Mouse (Mus musculus): Measurements from ENCODE around the gene Snrnp48. TPM values are rescaled to one million over a fixed set of nuclear protein-coding genes. Genes with fewer than 3 reads are reported as not detected.
A peak's percentile ranks its signal among the peaks of the same experiment; 100 is the strongest.

Snrnp48 gene
- polyA plus RNA-seq, 1 experiment from 2014 or later, result 40.0 TPM

GRCm38 (mm10) chr13:38220331-38220730 lies 15.6 kb downstream of the Snrnp48 start:
- H3K36me3 ChIP-seq (replicated peaks), result peaks cover 100% of the 10 kb centered on the region
- H3K4me1 ChIP-seq, result no peaks in the 10 kb centered on the region
- no peak overlapping the region for H3K4me3 ChIP-seq
- no peaks in the 10 kb centered on the region for H3K9me3 ChIP-seq
- WGBS, result 96% methylated on average over 6 of the region's 6 CpGs
- no peak overlapping the region for H3K27ac ChIP-seq
- DNase-seq (ENCODE audit: extremely low spot score, low spot score), result no peak
- H3K27me3 ChIP-seq (ENCODE audit: poor library complexity, severe bottlenecking), result no peaks in the 10 kb centered on the region

- Histone ChIP-seq H3K36me3 (replicated peaks) (peaks cover 50% of the 10 kb centered on the region), H3K27ac (0 out of 2 replicates have a peak overlapping the region, but pooled peaks have one; percentile 27), H3K9me3 (peaks cover 7% of the 10 kb centered on the region; the same call in 1 of the 2 replicates), H3K4me1 (0 out of 2 replicates have a peak, but pooled peaks cover 6% of the 10 kb centered on the region), H3K4me3 (no peak overlapping the region), H3K27me3 (ENCODE audit: poor library complexity, severe bottlenecking) (no peaks in the 10 kb centered on the region)
- 82% methylated on average over 9 of the region's 9 CpGs for WGBS
- DNase-seq (ENCODE audit: extremely low spot score, low spot score), result no peak
These were observed 25.6 kb downstream of the Snrnp48 start for GRCm38 (mm10) chr13:38230177-38230821.

GRCm38 (mm10) chr13:38232411-38232810 lies 27.7 kb downstream of the Snrnp48 start:
- H3K9me3 ChIP-seq, result peaks cover 14% of the 10 kb centered on the region
- peaks cover 29% of the 10 kb centered on the region for H3K36me3 ChIP-seq (replicated peaks)
- no peak for DNase-seq (ENCODE audit: extremely low spot score, low spot score)
- H3K27me3 ChIP-seq (ENCODE audit: poor library complexity, severe bottlenecking), result no peaks in the 10 kb centered on the region
- no peak overlapping the region for H3K4me3 ChIP-seq
- H3K27ac ChIP-seq, result no peak overlapping the region
- 0 out of 2 replicates have a peak, but pooled peaks cover 6% of the 10 kb centered on the region for H3K4me1 ChIP-seq
- WGBS, result 84% methylated on average over 4 of the region's 4 CpGs

- no peak overlapping the region for H3K27ac ChIP-seq
- H3K36me3 ChIP-seq (replicated peaks), result peaks cover 23% of the 10 kb centered on the region
- 0 out of 2 replicates have a peak, but pooled peaks cover 6% of the 10 kb centered on the region for H3K4me1 ChIP-seq
- H3K27me3 ChIP-seq (ENCODE audit: poor library complexity, severe bottlenecking), result no peaks in the 10 kb centered on the region
- DNase-seq (ENCODE audit: extremely low spot score, low spot score), result no peak
- WGBS, result 75% methylated on average over 3 of the region's 3 CpGs
- H3K9me3 ChIP-seq, result peaks cover 14% of the 10 kb centered on the region
- H3K4me3 ChIP-seq, result no peak overlapping the region
These were observed 28.3 kb downstream of the Snrnp48 start for GRCm38 (mm10) chr13:38232856-38233625.

GRCm38 (mm10) chr13:38234651-38235050 lies 29.9 kb downstream of the Snrnp48 start:
- no peaks in the 10 kb centered on the region for H3K27me3 ChIP-seq (ENCODE audit: poor library complexity, severe bottlenecking)
- H3K4me3 ChIP-seq, result no peak overlapping the region
- DNase-seq (ENCODE audit: extremely low spot score, low spot score), result no peak
- no peak overlapping the region for H3K27ac ChIP-seq
- peaks cover 9% of the 10 kb centered on the region; the same call in 1 of the 2 replicates for H3K36me3 ChIP-seq (replicated peaks)
- H3K9me3 ChIP-seq, result peaks cover 7% of the 10 kb centered on the region
- H3K4me1 ChIP-seq, result 0 out of 2 replicates have a peak, but pooled peaks cover 6% of the 10 kb centered on the region
- WGBS, result 79% methylated on average over 5 of the region's 5 CpGs

GRCm38 (mm10) chr13:38235370-38235769 lies 30.6 kb downstream of the Snrnp48 start:
- Histone ChIP-seq H3K36me3 (replicated peaks) (peaks cover 5% of the 10 kb centered on the region; the same call in 1 of the 2 replicates), H3K9me3 (peaks cover 7% of the 10 kb centered on the region), H3K4me3 (no peak overlapping the region), H3K27me3 (ENCODE audit: poor library complexity, severe bottlenecking) (no peaks in the 10 kb centered on the region), H3K4me1 (0 out of 2 replicates have a peak, but pooled peaks cover 1% of the 10 kb centered on the region), H3K27ac (no peak overlapping the region)
- no peak for DNase-seq (ENCODE audit: extremely low spot score, low spot score)
- WGBS, result 71% methylated on average over 3 of the region's 3 CpGs

GRCm38 (mm10) chr13:38248151-38248550 lies 43.4 kb downstream of the Snrnp48 start:
- H3K27me3 ChIP-seq (ENCODE audit: poor library complexity, severe bottlenecking), result no peaks in the 10 kb centered on the region
- no peaks in the 10 kb centered on the region for H3K36me3 ChIP-seq (replicated peaks)
- H3K27ac ChIP-seq, result no peak overlapping the region
- no peaks in the 10 kb centered on the region for H3K4me1 ChIP-seq
- H3K4me3 ChIP-seq, result no peak overlapping the region
- WGBS, result 76% methylated on average over 5 of the region's 5 CpGs
- no peak for DNase-seq (ENCODE audit: extremely low spot score, low spot score)
- no peaks in the 10 kb centered on the region for H3K9me3 ChIP-seq

- H3K9me3 ChIP-seq, result no peaks in the 10 kb centered on the region
- no peaks in the 10 kb centered on the region for H3K4me1 ChIP-seq
- H3K4me3 ChIP-seq, result no peak overlapping the region
- no peaks in the 10 kb centered on the region for H3K36me3 ChIP-seq (replicated peaks)
- no peaks in the 10 kb centered on the region for H3K27me3 ChIP-seq (ENCODE audit: poor library complexity, severe bottlenecking)
- no peak overlapping the region for H3K27ac ChIP-seq
- WGBS, result 91% methylated on average over 3 of the region's 3 CpGs
- no peak for DNase-seq (ENCODE audit: extremely low spot score, low spot score)
These were observed 46.5 kb downstream of the Snrnp48 start for GRCm38 (mm10) chr13:38251226-38251625.

- no peaks in the 10 kb centered on the region for H3K4me1 ChIP-seq
- H3K9me3 ChIP-seq, result no peaks in the 10 kb centered on the region
- no peaks in the 10 kb centered on the region for H3K27me3 ChIP-seq (ENCODE audit: poor library complexity, severe bottlenecking)
- no peak overlapping the region for H3K27ac ChIP-seq
- WGBS, result 91% methylated on average over 9 of the region's 9 CpGs
- H3K36me3 ChIP-seq (replicated peaks), result no peaks in the 10 kb centered on the region
- no peak for DNase-seq (ENCODE audit: extremely low spot score, low spot score)
- H3K4me3 ChIP-seq, result no peak overlapping the region
These were observed 49.0 kb downstream of the Snrnp48 start for GRCm38 (mm10) chr13:38253696-38254095.

- WGBS, result 79% methylated on average over 2 of the region's 2 CpGs
These were observed 54.2 kb downstream of the Snrnp48 start for GRCm38 (mm10) chr13:38258901-38259300.

GRCm38 (mm10) chr13:38269055-38269692 lies 64.4 kb downstream of the Snrnp48 start:
- no peaks in the 10 kb centered on the region for H3K27me3 ChIP-seq (ENCODE audit: poor library complexity, severe bottlenecking)
- WGBS, result 89% methylated on average over 8 of the region's 8 CpGs
- no peak overlapping the region for H3K4me3 ChIP-seq
- no peak overlapping the region for H3K27ac ChIP-seq
- H3K4me1 ChIP-seq, result no peaks in the 10 kb centered on the region
- DNase-seq (ENCODE audit: extremely low spot score, low spot score), result no peak
- H3K36me3 ChIP-seq (replicated peaks), result no peaks in the 10 kb centered on the region
- H3K9me3 ChIP-seq, result peaks cover 6% of the 10 kb centered on the region; the same call in 1 of the 2 replicates

More at GRCm38 (mm10) chr13:38258901-38259300, 54.2 kb downstream of the Snrnp48 start:
- H3K27me3 ChIP-seq (ENCODE audit: poor library complexity, severe bottlenecking), result no peaks in the 10 kb centered on the region
- no peak overlapping the region for H3K4me3 ChIP-seq
- H3K4me1 ChIP-seq, result no peaks in the 10 kb centered on the region; the same call in 1 of the 2 replicates
- no peaks in the 10 kb centered on the region for H3K36me3 ChIP-seq (replicated peaks)
- no peak for DNase-seq (ENCODE audit: extremely low spot score, low spot score)
- no peak overlapping the region for H3K27ac ChIP-seq
- no peaks in the 10 kb centered on the region for H3K9me3 ChIP-seq

GRCm38 (mm10) chr13:38272624-38273023 lies 67.9 kb downstream of the Snrnp48 start:
- DNase-seq (ENCODE audit: extremely low spot score, low spot score), result no peak
- Histone ChIP-seq H3K4me3 (no peak overlapping the region), H3K27me3 (ENCODE audit: poor library complexity, severe bottlenecking) (no peaks in the 10 kb centered on the region), H3K27ac (no peak overlapping the region), H3K4me1 (no peaks in the 10 kb centered on the region), H3K9me3 (no peaks in the 10 kb centered on the region), H3K36me3 (replicated peaks) (no peaks in the 10 kb centered on the region)
- 75% methylated on average over 3 of the region's 3 CpGs for WGBS
